In genomic region chr8:86702453-86702852, GRCm38 (mm10) we compare ENCODE assay signal across 20 mouse cellular contexts. TPM values are rescaled to one million over a fixed set of nuclear protein-coding genes. Genes with fewer than 3 reads are reported as not detected.
A peak's percentile ranks its signal among the peaks of the same experiment; 100 is the strongest.
DNase-seq lines count a peak whose midpoint lies in the region; ATAC-seq and TF ChIP-seq lines count a peak whose summit lies in the region.
"Had no signal": no experiment of that assay in that cellular context is flagged by ENCODE, and none has a peak within 500 bp of the region (broad histone marks: within the 10 kb centered on the region; RNA-seq: fewer than 3 reads in every experiment).

No protein-coding gene starts in this region.

- no peak overlapping the region for H3K4me2 ChIP-seq in liver, embryonic 13.5 days
- no peak overlapping the region for H3K4me2 ChIP-seq in liver, postnatal 0 days (ENCODE audit: low read depth, low read length)
- H3K4me2 ChIP-seq: embryonic facial prominence, embryonic 13.5 days; forebrain, embryonic 13.5 days; heart, embryonic 13.5 days had no signal

- TF ChIP-seq CTCF in G1E (IDR thresholded peaks at IDR 0.05; ENCODE audit: low read depth, low read length) = no peak
- no peak for TF ChIP-seq CTCF in liver, postnatal 0 days (IDR thresholded peaks at IDR 0.05; ENCODE audit: low read depth)

- peak; percentile 58; the same call in 1 of the 2 replicates for TF ChIP-seq EP300 in liver, postnatal 0 days (IDR thresholded peaks at IDR 0.05; ENCODE audit: low read depth)

- no peak overlapping the region for H3K9ac ChIP-seq in liver, embryonic 13.5 days
- no peak overlapping the region for H3K9ac ChIP-seq in liver, postnatal 0 days (replicated peaks)
- H3K9ac ChIP-seq: embryonic facial prominence, embryonic 13.5 days; forebrain, embryonic 13.5 days; forebrain, postnatal 0 days; heart, embryonic 13.5 days had no signal

- WGBS in liver, embryonic 13.5 days (ENCODE audit: insufficient replicate concordance) = 28% methylated on average over 3 of the region's 3 CpGs
- WGBS in liver, postnatal 0 days (ENCODE audit: insufficient replicate concordance) = 58% methylated on average over 3 of the region's 3 CpGs

- ATAC-seq in G1E (ENCODE audit: extremely low read depth, insufficient number of reproducible peaks, low FRiP score, poor library complexity, severe bottlenecking) = peak; percentile 28; the same call in 1 of the 2 replicates
- peak; percentile 85 for ATAC-seq in liver, embryonic 13.5 days (ENCODE audit: low read depth)
- peak; percentile 36; the same call in 1 of the 2 replicates for ATAC-seq in liver, postnatal 0 days
- ATAC-seq: CD4-positive, CD25-positive, alpha-beta regulatory T cell, adult 4 months; forebrain, embryonic 13.5 days; forebrain, postnatal 0 days had no signal

- H3K27ac ChIP-seq in liver, embryonic 13.5 days = no peak overlapping the region
- H3K27ac ChIP-seq in liver, postnatal 0 days (ENCODE audit: low read depth) = no peak overlapping the region
- H3K27ac ChIP-seq: embryonic facial prominence, embryonic 13.5 days; forebrain, embryonic 13.5 days; heart, embryonic 13.5 days had no signal

- DNase-seq in heart, adult 11 months = peak; percentile 31
- DNase-seq in heart, adult 8-10 months (ENCODE audit: low spot score) = no peak
- no peak for DNase-seq in G1E (ENCODE audit: low spot score)
- DNase-seq in liver, embryonic 13.5 days = no peak
- DNase-seq in liver, postnatal 0 days = no peak
- no peak for DNase-seq in urinary bladder, adult 18-20 months (ENCODE audit: low spot score in 2 of 2)
- no peak for DNase-seq in spleen, postnatal 4 days (ENCODE audit: low spot score in 2 of 2)
- no peak for DNase-seq in testis, postnatal 14 days (ENCODE audit: low spot score)
- DNase-seq: adrenal gland, postnatal 10 days; B cell, adult 2 months; cerebellum, adult 11-12 months; cerebellum, adult 9-10 months; cerebellum, postnatal 25 days; forebrain, postnatal 0 days; gastrocnemius, postnatal 14 days; heart, postnatal 36 days had no signal

- no peak overlapping the region for H3K4me3 ChIP-seq in G1E (ENCODE audit: low read depth, low read length)
- H3K4me3 ChIP-seq in liver, embryonic 13.5 days (replicated peaks) = no peak overlapping the region
- no peak overlapping the region for H3K4me3 ChIP-seq in liver, postnatal 0 days (ENCODE audit: low read depth, low read length)
- H3K4me3 ChIP-seq: embryonic facial prominence, embryonic 13.5 days; forebrain, embryonic 13.5 days; heart, embryonic 13.5 days had no signal

- peaks cover 31% of the 10 kb centered on the region for H3K4me1 ChIP-seq in G1E (ENCODE audit: insufficient read depth, low read depth, low read length)
- peaks cover 35% of the 10 kb centered on the region for H3K4me1 ChIP-seq in liver, embryonic 13.5 days (replicated peaks)
- no peaks in the 10 kb centered on the region for H3K4me1 ChIP-seq in liver, postnatal 0 days (ENCODE audit: insufficient read depth)
- H3K4me1 ChIP-seq: embryonic facial prominence, embryonic 13.5 days; forebrain, embryonic 13.5 days had no signal

- H3K27me3 ChIP-seq in G1E (ENCODE audit: insufficient read depth, low read length) = no peaks in the 10 kb centered on the region
- no peaks in the 10 kb centered on the region for H3K27me3 ChIP-seq in liver, embryonic 13.5 days
- H3K27me3 ChIP-seq in liver, postnatal 0 days (ENCODE audit: insufficient read depth, low read length) = no peaks in the 10 kb centered on the region
- H3K27me3 ChIP-seq: embryonic facial prominence, embryonic 13.5 days; forebrain, embryonic 13.5 days; heart, embryonic 13.5 days had no signal

- no peaks in the 10 kb centered on the region for H3K9me3 ChIP-seq in G1E (replicated peaks)
- no peaks in the 10 kb centered on the region for H3K9me3 ChIP-seq in liver, embryonic 13.5 days (replicated peaks)
- no peaks in the 10 kb centered on the region for H3K9me3 ChIP-seq in liver, postnatal 0 days (ENCODE audit: low read length)
- H3K9me3 ChIP-seq: embryonic facial prominence, embryonic 13.5 days; forebrain, embryonic 13.5 days; heart, embryonic 13.5 days had no signal

- peaks cover 39% of the 10 kb centered on the region for H3K36me3 ChIP-seq in G1E (replicated peaks)
- H3K36me3 ChIP-seq in liver, embryonic 13.5 days = no peaks in the 10 kb centered on the region
- H3K36me3 ChIP-seq in liver, postnatal 0 days (replicated peaks; ENCODE audit: insufficient read depth, low read length) = peaks cover 24% of the 10 kb centered on the region

RNA-seq across cellular contexts. Expression of gene Gm10638, which starts 43.0 kb away (rescaled TPM):
- total RNA-seq in heart, adult 8-10 months (2022) = 1 to 10 TPM; 1.8 to 4.4 (median 3.0) TPM
- not detected in 2 replicates for total RNA-seq in G1E (2014; fragmentation: Nextera tagmentation)
- total RNA-seq in G1E (2017) = 0.16 and 0.17 TPM in 2 replicates
- polyA plus RNA-seq in G1E (2012) = 0.24 and 0.43 TPM in 2 replicates
- polyA plus RNA-seq in liver, embryonic 13.5 days (2015; fragmentation: Nextera tagmentation; extraction: Ambion mirVana) = 1.1 and 1.3 TPM in 2 replicates
- 1.7 and 1.8 TPM in 2 replicates for polyA plus RNA-seq in liver, postnatal 0 days (2015; fragmentation: Nextera tagmentation; extraction: Ambion mirVana)
- polyA plus RNA-seq: CD4-positive, CD25-positive, alpha-beta regulatory T cell, adult 4 months had no signal

RNA-seq across cellular contexts. Expression of gene Siah1a, which starts 43.3 kb away (rescaled TPM):
- 10 to 100 TPM; 11.1 to 14.3 (median 12.8) TPM for total RNA-seq in heart, adult 8-10 months (2022)
- total RNA-seq in G1E (2014; fragmentation: Nextera tagmentation) (21.3 and 24.7 TPM in 2 replicates), G1E (2017) (17.2 and 21.0 TPM in 2 replicates)
- 5.2 and 7.7 TPM in 2 replicates for polyA plus RNA-seq in G1E (2012)
- polyA plus RNA-seq in liver, embryonic 13.5 days (2015; fragmentation: Nextera tagmentation; extraction: Ambion mirVana) = 16.1 and 17.0 TPM in 2 replicates
- 11.7 and 13.7 TPM in 2 replicates for polyA plus RNA-seq in liver, postnatal 0 days (2015; fragmentation: Nextera tagmentation; extraction: Ambion mirVana)

Comparison
In these comparisons a context has a peak if more than half of its experiments do, and no peak if none do; other contexts are left out.
1. ATAC-seq: peak in every context shown above with its lines; median percentile 85 in liver, embryonic 13.5 days; 36 in liver, postnatal 0 days; 28 in G1E.